Mouse (Mus musculus) olfactory bulb, adult 2 months (tissue): ENCODE results near the gene Btbd16.

Experiments used
- CTCF ChIP-seq: fragments of 200-500 bp; IDR thresholded peaks from 2 replicates; pipeline ENCODE4 v1.5.1; 2012; ENCODE audit warnings: low read depth, mild to moderate bottlenecking, low read length, moderate library complexity; ENCODE audit not compliant: insufficient read depth
- POLR2A ChIP-seq: fragments of 200-500 bp; IDR thresholded peaks from 2 replicates; pipeline ENCODE4 v1.6.1; 2012; ENCODE audit warnings: mild to moderate bottlenecking, low read depth, low read length, moderate library complexity; ENCODE audit not compliant: insufficient read depth

DNA sequence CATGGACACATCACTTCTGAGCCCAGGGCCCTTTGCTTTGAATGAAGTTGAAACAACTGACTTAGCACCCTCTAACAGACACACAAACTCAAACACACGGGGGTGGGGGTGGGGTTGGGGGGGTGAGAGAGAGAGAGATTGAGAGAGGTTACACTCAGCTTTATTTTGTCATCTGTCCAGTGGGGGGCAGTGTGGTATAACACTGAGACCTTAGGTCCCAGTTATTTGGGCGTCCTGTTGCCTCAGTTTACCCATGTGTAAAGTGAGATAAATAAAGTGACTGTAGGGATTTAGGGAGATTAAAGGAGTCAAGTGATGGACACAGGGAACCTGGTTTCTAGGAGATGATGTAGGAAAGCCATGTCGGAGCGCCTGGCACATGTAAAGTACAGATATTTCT, 32.8 kb upstream of the Btbd16 start:
- TF ChIP-seq CTCF: no peak
- no peak for TF ChIP-seq POLR2A
